Mouse (Mus musculus): Measurements from ENCODE around the gene Lemd2.

The Lemd2 gene

GRCm38 (mm10) chr17:27188883-27189282 lies 15.4 kb downstream of the Lemd2 start:
- CTCF ChIA-PET, result no interaction called here

GRCm38 (mm10) chr17:27187059-27187458 lies 17.2 kb downstream of the Lemd2 start:
- CTCF ChIA-PET, result no interaction called here

- CTCF ChIA-PET, result interaction anchor here (0.6 kb wide), 1 partner anchor 113 kb away, joined by 16 read pairs; no protein-coding TSS in a partner anchor
Measured at GRCm38 (mm10) chr17:27186068-27186467, 18.2 kb downstream of the Lemd2 start.

- CTCF ChIA-PET, result no interaction called here
Measured at GRCm38 (mm10) chr17:27183667-27184292, 20.5 kb downstream of the Lemd2 start.

GRCm38 (mm10) chr17:27182401-27182800 lies 21.9 kb downstream of the Lemd2 start:
- CTCF ChIA-PET, result interaction anchor here (0.7 kb wide), 1 partner anchor 431 kb away, joined by 4 read pairs; no protein-coding TSS in a partner anchor

GRCm38 (mm10) chr17:27181666-27182065 lies 22.6 kb downstream of the Lemd2 start:
- CTCF ChIA-PET, result no interaction called here

GRCm38 (mm10) chr17:27179681-27180280 lies 24.5 kb downstream of the Lemd2 start:
- CTCF ChIA-PET, result no interaction called here

GRCm38 (mm10) chr17:27178427-27179177 lies 25.7 kb downstream of the Lemd2 start:
- CTCF ChIA-PET, result no interaction called here

GRCm38 (mm10) chr17:27178019-27178418 lies 26.2 kb downstream of the Lemd2 start:
- CTCF ChIA-PET, result interaction anchor here (0.5 kb wide), 1 partner anchor 402 kb away, joined by 3 read pairs; no protein-coding TSS in a partner anchor

GRCm38 (mm10) chr17:27176754-27177153 lies 27.5 kb downstream of the Lemd2 start:
- CTCF ChIA-PET, result no interaction called here

- CTCF ChIA-PET, result no interaction called here
Measured at GRCm38 (mm10) chr17:27176287-27176686, 28.0 kb downstream of the Lemd2 start.

GRCm38 (mm10) chr17:27175196-27175874 lies 28.9 kb downstream of the Lemd2 start:
- CTCF ChIA-PET, result no interaction called here

GRCm38 (mm10) chr17:27173715-27174114 lies 30.6 kb downstream of the Lemd2 start:
- CTCF ChIA-PET, result no interaction called here

- CTCF ChIA-PET, result no interaction called here
Measured at GRCm38 (mm10) chr17:27172459-27172858, 31.8 kb downstream of the Lemd2 start.

- CTCF ChIA-PET, result no interaction called here
Measured at GRCm38 (mm10) chr17:27171121-27171520, 33.1 kb downstream of the Lemd2 start.

GRCm38 (mm10) chr17:27169952-27170695 lies 34.1 kb downstream of the Lemd2 start:
- CTCF ChIA-PET, result no interaction called here

- CTCF ChIA-PET, result no interaction called here
Measured at GRCm38 (mm10) chr17:27168569-27168968, 35.7 kb downstream of the Lemd2 start.

- CTCF ChIA-PET, result no interaction called here
Measured at GRCm38 (mm10) chr17:27167545-27167944, 36.7 kb downstream of the Lemd2 start, which contains the start of gene Ip6k3. Gene Ip6k3 (minus strand): TSS chr17:27167795.

- CTCF ChIA-PET, result no interaction called here
Measured at GRCm38 (mm10) chr17:27166901-27167300, 37.4 kb downstream of the Lemd2 start.

GRCm38 (mm10) chr17:27165054-27165773 lies 39.1 kb downstream of the Lemd2 start:
- CTCF ChIA-PET, result no interaction called here

GRCm38 (mm10) chr17:27160905-27161304 lies 43.4 kb downstream of the Lemd2 start:
- CTCF ChIA-PET, result no interaction called here

Data from spleen, embryonic (tissue).